Mouse (Mus musculus): ENCODE results near the gene Pcdh7.
"Not testable (repeated sequence)": the region's sequence is repeated elsewhere in the genome, so short reads cannot be mapped to it uniquely, and the experiment has no call there.

The Pcdh7 gene

GRCm38 (mm10) chr5:58117896-58118295 lies 400.1 kb downstream of the Pcdh7 start:
- DNase-seq (ENCODE audit: low spot score in 2 of 2) = no peak

DNA sequence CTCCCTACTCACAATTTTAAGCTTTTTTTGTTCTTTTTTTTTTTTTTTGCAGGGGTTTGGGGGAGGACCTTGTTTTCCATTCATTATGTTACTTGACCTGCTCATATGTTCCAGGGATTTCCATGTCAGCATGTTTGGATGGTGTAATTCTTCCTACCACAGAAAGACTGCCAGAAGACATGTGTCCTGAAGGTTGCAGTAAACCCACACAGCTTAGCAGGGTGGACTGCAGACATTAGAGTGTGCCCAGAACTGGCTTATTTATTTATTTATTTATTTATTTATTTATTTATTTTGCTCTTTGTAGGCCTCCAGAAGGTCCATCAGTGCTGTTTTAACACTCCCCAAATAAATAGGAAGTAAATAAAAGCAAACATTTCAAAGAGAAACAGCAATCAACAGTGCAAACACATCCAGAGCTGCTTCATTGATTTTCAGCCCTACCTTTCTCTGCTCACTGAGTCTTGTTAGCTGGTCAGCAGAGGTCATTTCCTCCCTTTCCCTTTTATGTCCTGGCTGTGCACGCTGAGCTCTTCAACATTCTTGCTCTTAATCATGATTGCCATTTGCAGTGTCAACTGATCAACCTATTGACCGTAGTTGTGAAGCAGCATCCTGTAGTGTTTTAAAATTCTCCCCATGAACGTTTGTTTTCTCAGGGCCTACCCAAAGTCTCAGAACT lies 401.3 kb downstream of the Pcdh7 start:
- no peak for DNase-seq (ENCODE audit: low spot score in 2 of 2)

DNA sequence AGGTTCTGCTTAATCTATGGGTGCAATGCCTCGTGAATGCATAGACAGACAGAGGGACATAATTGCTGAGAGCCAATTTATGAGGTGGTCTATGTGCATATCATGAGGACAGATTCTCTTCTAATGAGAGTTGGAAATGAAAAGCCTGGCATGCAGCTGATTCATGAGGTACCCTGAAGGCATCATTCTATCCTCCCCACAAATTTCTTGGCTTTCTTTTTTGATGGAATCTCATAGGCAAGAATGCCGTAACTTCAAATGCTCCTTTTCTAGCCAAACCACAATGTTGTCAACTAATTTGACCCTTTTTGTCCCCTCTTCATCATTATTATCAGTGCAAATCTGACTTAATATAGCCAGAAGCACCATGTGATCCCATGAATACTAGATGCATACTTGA lies 426.1 kb downstream of the Pcdh7 start:
- DNase-seq (ENCODE audit: low spot score in 2 of 2) = no peak

GRCm38 (mm10) chr5:58153966-58154365 lies 436.2 kb downstream of the Pcdh7 start:
- no peak for DNase-seq (ENCODE audit: low spot score in 2 of 2)

GRCm38 (mm10) chr5:58172218-58172617 lies 454.5 kb downstream of the Pcdh7 start:
- no peak for DNase-seq (ENCODE audit: low spot score in 2 of 2)

- not testable (repeated sequence) for DNase-seq (ENCODE audit: low spot score in 2 of 2)
These were observed 456.6 kb downstream of the Pcdh7 start for GRCm38 (mm10) chr5:58174335-58174734.

DNA sequence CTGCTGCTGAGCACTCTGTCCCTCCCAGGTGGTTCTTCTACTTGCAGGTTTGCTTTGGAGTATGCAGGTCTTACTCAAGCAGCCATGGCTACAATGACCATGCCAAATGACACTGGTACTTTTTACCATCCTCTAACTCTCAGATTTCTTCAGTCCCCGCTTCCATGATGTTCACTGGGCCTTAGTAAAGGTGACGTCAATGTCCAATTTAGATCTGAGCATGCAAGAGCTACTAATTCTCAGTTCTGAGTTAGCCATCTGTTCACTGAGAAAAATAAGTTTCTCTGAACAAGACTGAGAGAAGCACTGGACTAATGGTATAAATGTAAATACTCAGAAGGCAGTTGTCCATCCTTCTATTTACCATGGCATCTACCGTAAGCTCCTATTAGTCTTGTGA lies 457.8 kb downstream of the Pcdh7 start:
- DNase-seq (ENCODE audit: low spot score in 2 of 2) = no peak

Measured in spleen, postnatal 10 days (tissue).